In the genomic region with DNA sequence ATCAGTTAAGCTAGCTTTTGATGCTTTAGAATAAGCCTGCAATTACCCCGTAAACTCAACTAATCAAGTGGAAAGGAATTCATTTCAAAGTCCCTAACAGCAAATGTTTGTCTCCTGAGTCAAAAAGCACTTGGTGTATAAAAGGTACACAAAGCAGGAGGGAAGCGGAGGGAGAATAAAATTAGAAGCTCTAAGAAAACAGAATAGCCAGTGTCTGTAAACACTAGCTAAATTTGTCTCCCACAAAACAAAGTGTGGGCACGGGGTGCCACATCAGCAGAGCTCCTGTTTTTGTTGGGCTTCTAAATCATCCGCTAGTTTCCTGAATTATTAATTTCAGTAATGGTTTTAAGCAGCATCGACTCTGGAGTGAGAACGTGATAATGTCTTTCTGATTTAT, we compare ENCODE assay signal across 8 mouse cellular contexts. TPM values are rescaled to one million over a fixed set of nuclear protein-coding genes. Genes with fewer than 3 reads are reported as not detected.
DNase-seq lines count a peak whose midpoint lies in the region; ATAC-seq and TF ChIP-seq lines count a peak whose summit lies in the region.

No protein-coding gene starts in this region.

- 20% methylated on average over 6 of the region's 6 CpGs for WGBS in heart, embryonic 15.5 days
- WGBS in hindbrain, embryonic 10.5 days: 27% methylated on average over 6 of the region's 6 CpGs
- WGBS in midbrain, embryonic 10.5 days: 29% methylated on average over 6 of the region's 6 CpGs

- TF ChIP-seq RAD21 in MEL (IDR thresholded peaks at IDR 0.05; ENCODE audit: low read depth, low read length): no peak

- peak overlapping the region; percentile 76 for H3K4me2 ChIP-seq in heart, embryonic 15.5 days

- TF ChIP-seq CTCF in MEL (IDR thresholded peaks at IDR 0.05 in 2 of 3, conservative IDR thresholded peaks at IDR 0.05 in 1 of 3; ENCODE audit: control insufficient read depth in 1 of 3, insufficient read depth in 1 of 3, low read depth in 2 of 3, low read length in 3 of 3, poor library complexity in 1 of 3, severe bottlenecking in 1 of 3): no peak

- no peak for ATAC-seq in heart, embryonic 15.5 days (replicated peaks; ENCODE audit: insufficient number of reproducible peaks, insufficient read depth, low FRiP score, low read depth)

- no peaks in the 10 kb centered on the region for H3K9me3 ChIP-seq in heart, embryonic 15.5 days (replicated peaks)
- H3K9me3 ChIP-seq in MEL (replicated peaks; ENCODE audit: insufficient read depth, low read length): no peaks in the 10 kb centered on the region
- no peaks in the 10 kb centered on the region for H3K9me3 ChIP-seq in hindbrain, embryonic 10.5 days
- no peaks in the 10 kb centered on the region for H3K9me3 ChIP-seq in midbrain, embryonic 10.5 days (replicated peaks)

- H3K9ac ChIP-seq in heart, embryonic 15.5 days: peak overlapping the region; percentile 99
- H3K9ac ChIP-seq in MEL (ENCODE audit: control insufficient read depth, low read depth, low read length, poor library complexity, severe bottlenecking): peak overlapping the region; percentile 29; the same call in 1 of the 2 replicates

- no peak for TF ChIP-seq EP300 in MEL (IDR thresholded peaks at IDR 0.05; ENCODE audit: low read depth in 1 of 2, low read length in 2 of 2)

- no peaks in the 10 kb centered on the region for H3K27me3 ChIP-seq in heart, embryonic 15.5 days
- no peaks in the 10 kb centered on the region for H3K27me3 ChIP-seq in MEL (ENCODE audit: control insufficient read depth in 1 of 2, insufficient read depth in 2 of 2, low read length in 2 of 2)
- H3K27me3 ChIP-seq in hindbrain, embryonic 10.5 days (ENCODE audit: insufficient read depth, poor library complexity, severe bottlenecking): no peaks in the 10 kb centered on the region
- no peaks in the 10 kb centered on the region for H3K27me3 ChIP-seq in midbrain, embryonic 10.5 days (ENCODE audit: low read depth, poor library complexity, severe bottlenecking)

- peaks cover 26% of the 10 kb centered on the region for H3K4me1 ChIP-seq in heart, embryonic 15.5 days (replicated peaks)
- H3K4me1 ChIP-seq in MEL (ENCODE audit: control insufficient read depth in 1 of 2, insufficient read depth in 2 of 2, low read length in 2 of 2): no peaks in the 10 kb centered on the region; a peak in 1 of 4 replicates
- peaks cover 15% of the 10 kb centered on the region for H3K4me1 ChIP-seq in hindbrain, embryonic 10.5 days (replicated peaks)
- H3K4me1 ChIP-seq in midbrain, embryonic 10.5 days: peaks cover 16% of the 10 kb centered on the region

- intact Hi-C loops in heart, postnatal 14 days (cut with DNase I): loop anchor here (5.0 kb wide), 2 partner anchors 58 to 67 kb away; no protein-coding TSS in a partner anchor

- DNase-seq in heart, postnatal 14 days: no peak
- no peak for DNase-seq in MEL (ENCODE audit: low read depth, low spot score)
- no peak for DNase-seq in hindbrain, embryonic 10.5 days (ENCODE audit: low spot score)
- DNase-seq in midbrain, embryonic 10.5 days (ENCODE audit: low spot score): no peak
- DNase-seq in embryo, embryonic 10 days (ENCODE audit: low spot score): no peak
- DNase-seq in urinary bladder, postnatal 4 days (ENCODE audit: low spot score in 2 of 2): no peak
- no peak for DNase-seq in urinary bladder, adult 2 months (ENCODE audit: low spot score)

- no peaks in the 10 kb centered on the region for H3K36me3 ChIP-seq in heart, embryonic 15.5 days
- H3K36me3 ChIP-seq in MEL (ENCODE audit: control insufficient read depth in 1 of 2, insufficient read depth in 2 of 2, low read length in 2 of 2): peaks cover 0 to 5% of the 10 kb centered on the region in 2 experiments; a peak in 2 of 4 replicates
- no peaks in the 10 kb centered on the region for H3K36me3 ChIP-seq in hindbrain, embryonic 10.5 days
- 0 out of 2 replicates have a peak, but pooled peaks cover 2% of the 10 kb centered on the region for H3K36me3 ChIP-seq in midbrain, embryonic 10.5 days

- peak overlapping the region; percentile 98 for H3K27ac ChIP-seq in heart, embryonic 15.5 days
- H3K27ac ChIP-seq in MEL (ENCODE audit: control insufficient read depth, low read depth, low read length): no peak overlapping the region
- peak overlapping the region; percentile 98; the same call in 1 of the 2 replicates for H3K27ac ChIP-seq in hindbrain, embryonic 10.5 days
- peak overlapping the region; percentile 61; the same call in 1 of the 2 replicates for H3K27ac ChIP-seq in midbrain, embryonic 10.5 days (replicated peaks)

- peaks cover 8% of the 10 kb centered on the region for H3K79me2 ChIP-seq in MEL (ENCODE audit: control insufficient read depth, insufficient read depth, low read length, poor library complexity)

- peak overlapping the region; percentile 98 for H3K4me3 ChIP-seq in heart, embryonic 15.5 days
- no peak overlapping the region for H3K4me3 ChIP-seq in MEL (ENCODE audit: control insufficient read depth in 1 of 2, insufficient read depth in 1 of 2, low read depth in 2 of 2, low read length in 2 of 2)
- H3K4me3 ChIP-seq in hindbrain, embryonic 10.5 days: peak overlapping the region; percentile 88
- H3K4me3 ChIP-seq in midbrain, embryonic 10.5 days: peak overlapping the region; percentile 89

- no peak for TF ChIP-seq POLR2A in MEL (IDR thresholded peaks at IDR 0.05; ENCODE audit: control insufficient read depth in 1 of 2, insufficient read depth in 1 of 2, low read depth in 1 of 2, low read length in 2 of 2, poor library complexity in 1 of 2)

TF ChIP-seq in MEL, 35 proteins besides CTCF, POLR2A, EP300 and RAD21:
- no peak for TF ChIP-seq BHLHE40 (IDR thresholded peaks at IDR 0.05; ENCODE audit: borderline replicate concordance, low read depth, low read length)
- TF ChIP-seq MYB (IDR thresholded peaks at IDR 0.05; ENCODE audit: low read depth, low read length): no peak
- no peak for TF ChIP-seq NELFE (IDR thresholded peaks at IDR 0.05; ENCODE audit: low read depth, low read length)
- no peak for TF ChIP-seq MAZ (IDR thresholded peaks at IDR 0.05; ENCODE audit: low read depth, low read length)
- no peak for TF ChIP-seq ELF1 (IDR thresholded peaks at IDR 0.05; ENCODE audit: low read depth, low read length)
- no peak for TF ChIP-seq USF2 (IDR thresholded peaks at IDR 0.05; ENCODE audit: borderline replicate concordance in 1 of 2, insufficient read depth in 1 of 2, low read depth in 1 of 2, low read length in 2 of 2)
- TF ChIP-seq TCF12 (IDR thresholded peaks at IDR 0.05; ENCODE audit: low read depth, low read length): no peak
- TF ChIP-seq RCOR1 (IDR thresholded peaks at IDR 0.05; ENCODE audit: low read depth, low read length): no peak
- no peak for TF ChIP-seq CHD1 (IDR thresholded peaks at IDR 0.05; ENCODE audit: low read depth, low read length)
- TF ChIP-seq ZNF384 (IDR thresholded peaks at IDR 0.05; ENCODE audit: low read depth, low read length): no peak
- TF ChIP-seq CHD2 (IDR thresholded peaks at IDR 0.05; ENCODE audit: low read length): no peak
- TF ChIP-seq ETS1 (IDR thresholded peaks at IDR 0.05; ENCODE audit: low read depth, low read length): no peak
- no peak for TF ChIP-seq TAL1 (IDR thresholded peaks at IDR 0.05; ENCODE audit: low read length)
- no peak for TF ChIP-seq MXI1 (IDR thresholded peaks at IDR 0.05; ENCODE audit: low read depth, low read length)
- TF ChIP-seq NRF1 (IDR thresholded peaks at IDR 0.05; ENCODE audit: insufficient read depth, low read depth, low read length, poor library complexity, severe bottlenecking): no peak
TF ChIP-seq in MEL: peak in this region for 0.

RNA-seq across cellular contexts. Expression of a gene that starts 1.4 kb away (rescaled TPM):
- 16.7 and 18.1 TPM in 2 replicates for polyA plus RNA-seq in heart, embryonic 15.5 days (2015; fragmentation: Nextera tagmentation; extraction: Ambion mirVana)
- total RNA-seq in heart, postnatal 14 days (2021): 10 to 100 TPM; 30.7 to 32.7 TPM
- total RNA-seq in MEL (2012; rRNA removed): 10.4 and 10.7 TPM in 2 replicates
- 10 to 100 TPM in 1 of 2 experiments, not detected in 1; 14.3 TPM for polyA plus RNA-seq in MEL (2012; ENCODE audit: insufficient read depth in 1 of 2, insufficient read length in 2 of 2, low read depth in 1 of 2, low replicate concordance in 2 of 2, missing spikeins in 1 of 2)
- 7.9 and 12.5 TPM in 2 replicates for polyA plus RNA-seq in hindbrain, embryonic 10.5 days (2016; fragmentation: Nextera tagmentation; extraction: Ambion mirVana)
- 10.0 and 10.3 TPM in 2 replicates for polyA plus RNA-seq in midbrain, embryonic 10.5 days (2016; fragmentation: Nextera tagmentation; extraction: Ambion mirVana)
- polyA plus RNA-seq in urinary bladder, adult 2 months (2012; rRNA removed): 47.0 and 52.4 TPM in 2 replicates

Comparison
In these comparisons a context has a peak if more than half of its experiments do, and no peak if none do; other contexts are left out.
1. H3K4me3 ChIP-seq: peak in heart, embryonic 15.5 days (single experiment), hindbrain, embryonic 10.5 days (single experiment) and midbrain, embryonic 10.5 days (single experiment); none in MEL (0 of 2).